Mouse (Mus musculus) MEL (cell line): ENCODE measurements around the gene Haus7. TPM values are rescaled to one million over a fixed set of nuclear protein-coding genes. Genes with fewer than 3 reads are reported as not detected.

Experiments used
- DNase-seq: peaks from one replicate; pipeline ENCODE4 v3.0.0; 2011; ENCODE audit warnings: low read depth, low spot score
- H3K27ac ChIP-seq: 2 replicates; pipeline ENCODE4 v1.5.1; 2012; ENCODE audit warnings: low read depth, mild to moderate bottlenecking, control low read depth, low read length, moderate library complexity; ENCODE audit not compliant: control insufficient read depth
- H3K27me3 ChIP-seq, 2 experiments: fragments of 150-350 bp in 1 of 2; sonication (generic) in 1 of 2; 2 replicates each; pipeline ENCODE4 v1.6.1; 2012; ENCODE audit warnings: low read length in 2 of 2, mild to moderate bottlenecking in 2 of 2, improper control_type of control experiment in 1 of 2, moderate library complexity in 1 of 2; ENCODE audit not compliant: insufficient read depth in 2 of 2, control insufficient read depth in 1 of 2
- H3K36me3 ChIP-seq, 2 experiments: 2 replicates each; pipeline ENCODE4 v1.6.1; 2012 to 2014; ENCODE audit warnings: low read length in 2 of 2, improper control_type of control experiment in 1 of 2, inconsistent platforms in 1 of 2, mild to moderate bottlenecking in 1 of 2; ENCODE audit not compliant: insufficient read depth in 2 of 2, control insufficient read depth in 1 of 2
- H3K4me1 ChIP-seq, 2 experiments: fragments of 150-350 bp in 1 of 2; sonication (generic) in 1 of 2; 2 replicates each; pipeline ENCODE4 v1.6.1; 2012; ENCODE audit warnings: low read length in 2 of 2, improper control_type of control experiment in 1 of 2, mild to moderate bottlenecking in 1 of 2; ENCODE audit not compliant: insufficient read depth in 2 of 2, control insufficient read depth in 1 of 2
- H3K4me3 ChIP-seq, 2 experiments: fragments of 150-350 bp in 1 of 2; sonication (generic) in 1 of 2; 2 replicates each; pipeline ENCODE4 v1.5.1; 2012; ENCODE audit warnings: low read depth in 2 of 2, low read length in 2 of 2, mild to moderate bottlenecking in 2 of 2, moderate library complexity in 2 of 2, control low read depth in 1 of 2, improper control_type of control experiment in 1 of 2; ENCODE audit not compliant: control insufficient read depth in 1 of 2, insufficient read depth in 1 of 2
- H3K79me2 ChIP-seq: 2 replicates; pipeline ENCODE4 v1.6.1; 2012; ENCODE audit warnings: mild to moderate bottlenecking, low read length, moderate library complexity; ENCODE audit not compliant: control insufficient read depth, poor library complexity, insufficient read depth
- H3K9ac ChIP-seq: 2 replicates; pipeline ENCODE4 v1.6.1; 2012; ENCODE audit warnings: low read depth, mild to moderate bottlenecking, control low read depth, low read length, moderate library complexity; ENCODE audit not compliant: control insufficient read depth, poor library complexity, severe bottlenecking
- H3K9me3 ChIP-seq: fragments of 150-350 bp; sonication (generic); replicated peaks from 2 replicates; pipeline ENCODE4 v1.6.1; 2012; ENCODE audit warnings: mild to moderate bottlenecking, low read length, improper control_type of control experiment, moderate library complexity; ENCODE audit not compliant: insufficient read depth
- BHLHE40 ChIP-seq: IDR thresholded peaks from 2 replicates; pipeline ENCODE4 v1.6.1; 2012; ENCODE audit warnings: low read depth, mild to moderate bottlenecking, inconsistent platforms, low read length, improper control_type of control experiment, borderline replicate concordance
- CHD1 ChIP-seq: IDR thresholded peaks from 2 replicates; pipeline ENCODE4 v1.6.1; 2012; ENCODE audit warnings: low read depth, mild to moderate bottlenecking, inconsistent platforms, low read length, improper control_type of control experiment
- CHD2 ChIP-seq: IDR thresholded peaks from 2 replicates; pipeline ENCODE4 v1.6.1; 2011; ENCODE audit warnings: low read length, improper control_type of control experiment
- ELF1 ChIP-seq: IDR thresholded peaks from 2 replicates; pipeline ENCODE4 v1.6.1; 2014; ENCODE audit warnings: low read depth, mild to moderate bottlenecking, inconsistent platforms, low read length, improper control_type of control experiment, moderate library complexity
- ETS1 ChIP-seq: IDR thresholded peaks from 2 replicates; pipeline ENCODE4 v1.6.1; 2012; ENCODE audit warnings: low read depth, mild to moderate bottlenecking, inconsistent platforms, low read length, improper control_type of control experiment, moderate library complexity
- GATA1 ChIP-seq: IDR thresholded peaks from 2 replicates; pipeline ENCODE4 v1.6.1; 2011; ENCODE audit warnings: low read depth, low read length, improper control_type of control experiment
- HCFC1 ChIP-seq: IDR thresholded peaks from 2 replicates; pipeline ENCODE4 v1.6.1; 2012; ENCODE audit warnings: low read depth, mild to moderate bottlenecking, inconsistent platforms, low read length, improper control_type of control experiment, moderate library complexity
- JUND ChIP-seq: IDR thresholded peaks from 2 replicates; pipeline ENCODE4 v1.6.1; 2011; ENCODE audit warnings: low read depth, mild to moderate bottlenecking, improper control_type of control experiment, low read length
- KAT2A ChIP-seq: conservative IDR thresholded peaks from 2 replicates; pipeline ENCODE4 v1.6.1; 2012; ENCODE audit warnings: low read depth, low read length, improper control_type of control experiment, inconsistent platforms
- MAFK ChIP-seq: IDR thresholded peaks from 2 replicates; pipeline ENCODE4 v1.6.1; 2011; ENCODE audit warnings: low read depth, mild to moderate bottlenecking, low read length, improper control_type of control experiment, borderline replicate concordance
- MAX ChIP-seq: IDR thresholded peaks from 2 replicates; pipeline ENCODE4 v1.6.1; 2011; ENCODE audit warnings: low read length, improper control_type of control experiment
- MAZ ChIP-seq: IDR thresholded peaks from 2 replicates; pipeline ENCODE4 v1.6.1; 2012; ENCODE audit warnings: low read depth, mild to moderate bottlenecking, inconsistent platforms, low read length, improper control_type of control experiment
- MXI1 ChIP-seq: IDR thresholded peaks from 2 replicates; pipeline ENCODE4 v1.6.1; 2011; ENCODE audit warnings: mild to moderate bottlenecking, low read depth, low read length, improper control_type of control experiment
- MYB ChIP-seq: IDR thresholded peaks from 2 replicates; pipeline ENCODE4 v1.6.1; 2011; ENCODE audit warnings: mild to moderate bottlenecking, low read depth, low read length, improper control_type of control experiment
- MYC ChIP-seq: IDR thresholded peaks from 2 replicates; pipeline ENCODE4 v1.6.1; 2011; ENCODE audit warnings: low read depth, mild to moderate bottlenecking, low read length, improper control_type of control experiment, moderate library complexity
- NELFE ChIP-seq: IDR thresholded peaks from 2 replicates; pipeline ENCODE4 v1.6.1; 2011; ENCODE audit warnings: low read depth, low read length, improper control_type of control experiment
- NRF1 ChIP-seq: IDR thresholded peaks from 2 replicates; pipeline ENCODE4 v1.6.1; 2014; ENCODE audit warnings: low read depth, mild to moderate bottlenecking, inconsistent platforms, low read length, improper control_type of control experiment, moderate library complexity; ENCODE audit not compliant: poor library complexity, insufficient read depth, severe bottlenecking
- POLR2AphosphoS2 ChIP-seq: IDR thresholded peaks from 2 replicates; pipeline ENCODE4 v1.6.1; 2011; ENCODE audit warnings: low read length, improper control_type of control experiment
- SMC3 ChIP-seq: IDR thresholded peaks from 2 replicates; pipeline ENCODE4 v1.6.1; 2011; ENCODE audit warnings: low read depth, low read length, improper control_type of control experiment
- TAL1 ChIP-seq: IDR thresholded peaks from 2 replicates; pipeline ENCODE4 v1.6.1; 2012; ENCODE audit warnings: mild to moderate bottlenecking, inconsistent platforms, low read length, moderate library complexity, mixed read lengths
- TBP ChIP-seq: IDR thresholded peaks from 2 replicates; pipeline ENCODE4 v1.8.0; 2011; ENCODE audit warnings: low read depth, low read length, improper control_type of control experiment
- TCF12 ChIP-seq: IDR thresholded peaks from 2 replicates; pipeline ENCODE4 v1.6.1; 2014; ENCODE audit warnings: low read depth, mild to moderate bottlenecking, inconsistent platforms, low read length, improper control_type of control experiment, moderate library complexity
- USF2 ChIP-seq, 2 experiments: IDR thresholded peaks; 2 replicates each; pipeline ENCODE4 v1.6.1; 2011 to 2012; ENCODE audit warnings: improper control_type of control experiment in 2 of 2, low read length in 2 of 2, borderline replicate concordance in 1 of 2, inconsistent platforms in 1 of 2, low read depth in 1 of 2, mild to moderate bottlenecking in 1 of 2; ENCODE audit not compliant: insufficient read depth in 1 of 2
- ZC3H11A ChIP-seq: IDR thresholded peaks from 2 replicates; pipeline ENCODE4 v1.6.1; 2012; ENCODE audit warnings: low read depth, mild to moderate bottlenecking, inconsistent platforms, low read length, improper control_type of control experiment
- ZMIZ1 ChIP-seq: IDR thresholded peaks from 2 replicates; pipeline ENCODE4 v1.6.1; 2012; ENCODE audit warnings: low read depth, mild to moderate bottlenecking, inconsistent platforms, low read length, improper control_type of control experiment, moderate library complexity
- ZNF384 ChIP-seq: IDR thresholded peaks from 2 replicates; pipeline ENCODE4 v1.6.1; 2012; ENCODE audit warnings: low read depth, mild to moderate bottlenecking, inconsistent platforms, low read length, improper control_type of control experiment
- polyA plus RNA-seq, 2 experiments: library from polyadenylated mRNA; stranded (reverse) in 1 of 2; unstranded in 1 of 2; fragments of >175 nt in 1 of 2; fragments of >200 nt in 1 of 2; gene quantifications; 2 replicates each; pipeline versions ENCODE4 v1.2.1 to v1.2.4; 2012; ENCODE audit warnings: low replicate concordance in 2 of 2, low read depth in 1 of 2; ENCODE audit not compliant: insufficient read length in 2 of 2, insufficient read depth in 1 of 2, missing spikeins in 1 of 2
- total RNA-seq: library from RNA; depleted of rRNA; stranded (reverse); fragments of 300-350 nt; gene quantifications from 2 replicates; pipeline ENCODE4 v1.2.3, GENCODE M21; 2012

Haus7 gene
- total and polyA plus RNA-seq, 3 experiments: 24.0 to 27.9 TPM; not detected in 1

DNA sequence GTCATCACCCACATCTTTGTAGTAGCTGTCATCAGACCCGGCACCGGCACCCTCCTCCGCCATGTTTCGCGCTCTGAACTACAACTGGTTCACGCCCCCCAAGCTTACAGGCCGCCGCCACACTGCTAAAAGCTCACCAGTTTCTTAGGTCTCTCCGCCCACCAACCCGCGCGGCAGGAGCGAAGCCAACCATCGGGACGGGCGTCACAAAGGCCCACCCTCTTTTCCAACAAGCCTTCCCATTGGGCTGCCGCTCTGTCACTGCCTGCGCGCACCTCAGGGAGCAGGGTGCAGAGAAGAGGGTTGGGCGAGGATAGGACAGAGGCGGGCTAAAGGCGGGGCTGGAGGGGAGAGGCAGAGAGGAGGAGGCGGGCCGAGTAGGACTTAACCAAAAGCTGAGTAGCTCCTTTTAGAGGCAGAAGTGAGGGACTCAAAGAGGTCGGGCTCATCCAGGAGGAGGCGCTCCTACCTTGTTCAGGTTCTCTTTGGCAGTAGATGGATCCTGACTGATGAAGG, at the start of gene Haus7 (continued):
- TF ChIP-seq CHD1 (no peak), TAL1 (no peak), GATA1 (no peak)

DNA sequence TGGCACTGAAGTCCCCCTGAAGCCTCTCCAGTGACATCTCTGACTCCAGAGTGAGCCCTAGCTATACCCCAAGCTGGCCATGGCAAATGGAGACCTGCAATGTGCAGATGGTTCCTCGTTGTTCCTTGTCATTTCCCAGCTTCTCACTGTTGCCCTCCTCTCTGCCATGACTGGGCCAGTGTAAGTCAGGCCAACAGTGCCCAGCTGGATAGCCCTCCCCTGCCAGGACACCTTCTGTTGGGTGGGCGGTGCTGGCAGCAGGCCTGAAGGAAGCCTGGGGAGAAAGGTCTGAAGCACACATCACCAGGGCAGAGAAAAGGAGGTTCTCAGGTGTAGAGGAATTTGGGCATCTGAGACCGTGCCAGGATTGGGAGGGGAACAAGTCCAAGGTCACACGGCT, 47.7 kb upstream of the Haus7 start:
- Histone ChIP-seq H3K27me3 (no peaks in the 10 kb centered on the region), H3K4me1 (no peaks in the 10 kb centered on the region)

DNA sequence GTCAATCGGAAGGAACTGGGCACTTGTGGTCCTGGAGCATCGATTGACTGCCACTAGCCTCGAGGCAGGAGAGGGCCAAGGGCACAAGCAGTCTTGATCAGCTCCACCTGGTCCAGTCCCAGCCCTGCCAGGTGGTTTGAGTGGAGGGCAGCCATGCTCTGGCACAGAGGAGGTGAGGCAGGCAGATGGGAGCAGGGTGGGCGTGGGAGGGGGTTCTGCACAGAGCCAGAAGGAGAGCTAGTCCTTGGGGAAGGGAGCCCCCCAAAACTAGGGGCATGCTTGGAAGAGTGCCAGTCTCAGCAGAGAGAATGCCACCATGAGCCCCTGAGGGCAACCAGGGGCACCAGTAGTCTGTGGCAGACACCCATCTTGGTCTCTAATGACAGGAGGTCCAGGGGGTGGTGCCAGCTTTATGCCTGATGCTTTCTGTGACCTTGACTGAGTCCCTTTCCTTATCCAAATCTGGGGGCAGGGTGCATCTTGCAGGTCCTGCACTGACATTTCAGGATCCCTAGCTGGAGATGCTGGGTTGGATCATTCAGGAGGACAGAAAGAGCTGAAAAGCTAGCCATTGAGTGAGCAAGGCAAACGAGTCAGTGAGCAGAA, 46.4 kb upstream of the Haus7 start:
- DNase-seq: no peak
- Histone ChIP-seq H3K36me3 (no peaks in the 10 kb centered on the region), H3K4me1 (no peaks in the 10 kb centered on the region), H3K4me3 (no peak overlapping the region), H3K79me2 (no peaks in the 10 kb centered on the region), H3K27ac (no peak overlapping the region), H3K9me3 (no peaks in the 10 kb centered on the region), H3K27me3 (no peaks in the 10 kb centered on the region), H3K9ac (no peak overlapping the region)
- TF ChIP-seq MXI1: no peak
- TF ChIP-seq MAZ: no peak
- no peak for TF ChIP-seq TAL1
- TF ChIP-seq BHLHE40: no peak
- TF ChIP-seq MAX: no peak
- no peak for TF ChIP-seq ZMIZ1
- no peak for TF ChIP-seq CHD2
- TF ChIP-seq NRF1: no peak
- TF ChIP-seq GATA1: no peak
- TF ChIP-seq POLR2AphosphoS2: no peak
- no peak for TF ChIP-seq ZC3H11A
- TF ChIP-seq ZNF384: no peak
- TF ChIP-seq MYB: no peak
- TF ChIP-seq MYC: no peak
- no peak for TF ChIP-seq SMC3
- no peak for TF ChIP-seq TCF12
- TF ChIP-seq TBP: no peak
- no peak for TF ChIP-seq NELFE
- no peak for TF ChIP-seq CHD1

More for the DNA sequence above, 47.7 kb upstream of the Haus7 start:
- no peak for TF ChIP-seq JUND
- TF ChIP-seq NELFE: no peak
- TF ChIP-seq MAFK: no peak
- no peak for TF ChIP-seq USF2 (IDR thresholded peaks at IDR 0.05; ENCODE audit: borderline replicate concordance in 1 of 2, insufficient read depth in 1 of 2, low read depth in 1 of 2, low read length in 2 of 2)
- TF ChIP-seq CHD1: no peak
- TF ChIP-seq ETS1: no peak
- TF ChIP-seq HCFC1: no peak
- TF ChIP-seq POLR2AphosphoS2: no peak
- no peak for TF ChIP-seq SMC3
- no peak for TF ChIP-seq KAT2A
- no peak for TF ChIP-seq ELF1
- TF ChIP-seq MYC: no peak
- TF ChIP-seq, all 39 proteins: peak for 0
- Histone ChIP-seq H3K36me3 (no peaks in the 10 kb centered on the region), H3K9me3 (no peaks in the 10 kb centered on the region), H3K79me2 (no peaks in the 10 kb centered on the region), H3K27ac (no peak overlapping the region), H3K4me3 (no peak overlapping the region), H3K9ac (no peak overlapping the region)
- no peak for DNase-seq
